Mouse (Mus musculus): ENCODE results near the gene Ric1.

DNA sequence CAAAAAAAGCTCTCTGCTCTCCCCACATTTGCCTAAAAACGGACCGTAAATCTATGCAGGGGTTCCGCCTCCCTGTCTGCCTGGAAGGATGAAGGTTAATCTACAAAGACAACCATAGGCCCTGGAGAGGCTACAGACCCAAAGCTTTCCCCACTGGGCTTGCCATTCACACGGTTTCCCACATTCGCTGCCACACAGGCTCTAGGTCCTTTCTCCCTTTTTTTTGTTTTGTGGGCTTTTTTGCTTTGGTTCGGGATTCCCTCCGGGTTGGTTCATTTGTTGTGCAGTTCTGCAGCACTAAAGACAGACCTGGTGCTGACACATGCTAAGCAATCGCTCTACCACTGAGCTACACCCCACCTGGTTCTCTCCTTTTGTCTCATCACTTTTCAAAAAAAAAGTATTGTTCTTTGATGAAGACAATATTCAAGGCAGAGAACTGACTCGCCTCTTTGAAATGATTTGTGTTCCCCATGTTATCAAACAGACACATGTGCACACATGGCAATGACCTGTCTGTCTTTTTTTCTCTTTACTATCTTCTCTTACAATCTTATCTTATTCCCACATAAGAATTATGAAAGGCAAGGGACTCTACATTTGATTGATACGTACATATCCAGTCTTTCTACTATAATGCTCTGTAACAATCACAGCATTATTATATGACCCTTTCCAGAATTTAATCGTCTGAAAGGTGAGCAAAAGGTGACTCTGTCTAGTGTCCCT is 121.3 kb downstream of the Ric1 start:
- no peak for TF ChIP-seq CTCF (IDR thresholded peaks at IDR 0.05; ENCODE audit: borderline replicate concordance, insufficient read depth, low read depth, low read length)
- TF ChIP-seq POLR2A (IDR thresholded peaks at IDR 0.05; ENCODE audit: borderline replicate concordance, insufficient read depth, low read length): no peak

All from cerebellum, adult 2 months (tissue).